Mouse (Mus musculus): ENCODE data around the gene Zfhx3.
"Not testable (repeated sequence)": the region's sequence is repeated elsewhere in the genome, so short reads cannot be mapped to it uniquely, and the experiment has no call there.

Gene Zfhx3

GRCm38 (mm10) chr8:107941922-107942694, at the start of gene Zfhx3:
Zfhx3 (plus strand) TSS chr8:107942644.
- DNase-seq: no peak

- no peak for DNase-seq
Observed at GRCm38 (mm10) chr8:107918984-107919383, 23.5 kb upstream of the Zfhx3 start.

- DNase-seq: no peak
Observed at GRCm38 (mm10) chr8:107926149-107926548, 16.3 kb upstream of the Zfhx3 start.

- no peak for DNase-seq
Observed at GRCm38 (mm10) chr8:107936725-107937124, 5.7 kb upstream of the Zfhx3 start.

GRCm38 (mm10) chr8:107938231-107938630, 4.2 kb upstream of the Zfhx3 start:
- DNase-seq: not testable (repeated sequence)

GRCm38 (mm10) chr8:107940181-107940580, 2.3 kb upstream of the Zfhx3 start:
- DNase-seq: no peak

GRCm38 (mm10) chr8:107942752-107943510, 487 bp downstream of the Zfhx3 start:
- DNase-seq: no peak

GRCm38 (mm10) chr8:107943550-107944348, 1.3 kb downstream of the Zfhx3 start:
- DNase-seq: no peak

- DNase-seq: no peak
Observed at GRCm38 (mm10) chr8:107944676-107945600, 2.5 kb downstream of the Zfhx3 start.

- DNase-seq: no peak
Observed at GRCm38 (mm10) chr8:107946888-107947287, 4.4 kb downstream of the Zfhx3 start.

GRCm38 (mm10) chr8:107955887-107956286, 13.4 kb downstream of the Zfhx3 start:
- DNase-seq: no peak

GRCm38 (mm10) chr8:107957566-107957965, 15.1 kb downstream of the Zfhx3 start:
- no peak for DNase-seq

- no peak for DNase-seq
Observed at GRCm38 (mm10) chr8:107960466-107960865, 18.0 kb downstream of the Zfhx3 start.

- DNase-seq: no peak
Observed at GRCm38 (mm10) chr8:107960878-107961277, 18.4 kb downstream of the Zfhx3 start.

- DNase-seq: no peak
Observed at GRCm38 (mm10) chr8:107972198-107972597, 29.8 kb downstream of the Zfhx3 start.

- no peak for DNase-seq
Observed at GRCm38 (mm10) chr8:107974451-107974850, 32.0 kb downstream of the Zfhx3 start.

- DNase-seq: no peak
Observed at GRCm38 (mm10) chr8:107978247-107978646, 35.8 kb downstream of the Zfhx3 start.

- no peak for DNase-seq
Observed at GRCm38 (mm10) chr8:107980618-107981017, 38.2 kb downstream of the Zfhx3 start.

GRCm38 (mm10) chr8:107986629-107987028, 44.2 kb downstream of the Zfhx3 start:
- DNase-seq: peak; percentile 43

GRCm38 (mm10) chr8:107998874-107999273, 56.4 kb downstream of the Zfhx3 start:
- DNase-seq: no peak

- DNase-seq: no peak
Observed at GRCm38 (mm10) chr8:108011516-108011915, 69.1 kb downstream of the Zfhx3 start.

- no peak for DNase-seq
Observed at GRCm38 (mm10) chr8:108017727-108018126, 75.3 kb downstream of the Zfhx3 start.
